Mouse (Mus musculus) gastrocnemius, adult 18-20 months (tissue): ENCODE data around the gene H2-Oa. TPM values are rescaled to one million over a fixed set of nuclear protein-coding genes. Genes with fewer than 3 reads are reported as not detected.
A peak's percentile ranks its signal among the peaks of the same experiment; 100 is the strongest.

Source experiments
- DNase-seq: peaks from one replicate; pipeline ENCODE4 v3.0.0; 2021; ENCODE audit warnings: low spot score
- long read RNA-seq, 2 experiments: library from polyadenylated mRNA; stranded (forward); transcript quantifications; one replicate each; pipeline ENCODE4 v2.0.0; 2021
- total RNA-seq, 2 experiments: library from RNA; stranded (reverse); gene quantifications; 2 replicates each; pipeline ENCODE4 v1.2.3; 2021

The H2-Oa gene
- total RNA-seq = not detected
- long read RNA-seq, experiment 1 = 0 reads
- long read RNA-seq, experiment 2 = 0 reads

DNA sequence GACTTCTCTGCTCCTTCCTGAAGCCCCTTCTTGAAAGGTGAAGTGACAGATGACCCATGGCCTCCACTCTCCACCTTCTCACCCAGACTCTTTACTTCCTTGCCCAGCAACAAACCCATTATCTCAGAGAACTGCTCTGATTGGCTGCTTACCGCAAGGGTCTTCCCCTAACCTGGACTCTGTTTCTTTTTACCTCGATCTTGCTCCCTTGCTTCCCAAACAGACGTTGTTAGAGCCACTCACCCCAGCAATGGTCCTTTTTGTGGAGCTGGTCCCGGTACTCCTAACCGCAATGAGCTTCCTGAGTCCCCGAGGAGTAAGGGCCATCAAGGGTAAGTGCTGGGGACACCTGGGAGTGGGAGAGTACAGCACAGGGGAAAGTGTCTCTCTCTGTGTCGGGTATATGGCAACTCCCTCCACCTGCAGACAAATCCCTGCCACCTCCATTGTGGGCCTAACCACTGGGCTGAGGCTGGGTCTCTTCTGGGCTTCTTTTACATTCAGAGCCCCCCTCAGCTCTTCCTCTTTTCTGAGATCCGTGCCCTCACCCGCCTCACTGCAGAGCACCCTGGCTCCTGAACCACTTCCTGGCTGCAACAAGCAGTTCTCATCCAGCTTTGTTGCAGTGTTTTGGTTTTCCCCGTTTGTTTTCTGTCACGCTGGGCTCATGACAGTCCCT lies at the start of gene H2-Oa:
TSS of gene H2-Oa (plus strand) at position 144 of the 679 bp plus-strand sequence.
- DNase-seq = no peak

DNA sequence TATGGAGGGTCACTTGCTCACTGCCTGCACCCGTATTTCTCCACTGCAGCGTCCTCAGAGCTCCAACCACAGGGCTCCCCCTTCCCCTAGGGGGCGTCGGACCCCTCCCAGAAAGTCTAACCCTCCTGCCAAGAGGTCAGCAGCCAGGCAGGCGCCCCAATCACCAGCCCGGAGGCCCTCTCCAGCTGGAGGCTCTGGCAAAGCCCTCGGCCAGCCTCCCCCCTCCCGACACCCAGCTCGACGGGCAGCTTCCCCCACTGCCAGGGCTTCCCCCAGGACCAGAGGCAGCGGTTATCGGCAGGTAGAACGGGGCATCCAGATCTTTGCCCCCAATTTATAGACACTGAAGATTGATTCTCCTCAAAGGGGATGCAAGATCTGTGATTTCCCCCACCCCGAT lies 46.2 kb upstream of the H2-Oa start:
- DNase-seq = no peak

DNA sequence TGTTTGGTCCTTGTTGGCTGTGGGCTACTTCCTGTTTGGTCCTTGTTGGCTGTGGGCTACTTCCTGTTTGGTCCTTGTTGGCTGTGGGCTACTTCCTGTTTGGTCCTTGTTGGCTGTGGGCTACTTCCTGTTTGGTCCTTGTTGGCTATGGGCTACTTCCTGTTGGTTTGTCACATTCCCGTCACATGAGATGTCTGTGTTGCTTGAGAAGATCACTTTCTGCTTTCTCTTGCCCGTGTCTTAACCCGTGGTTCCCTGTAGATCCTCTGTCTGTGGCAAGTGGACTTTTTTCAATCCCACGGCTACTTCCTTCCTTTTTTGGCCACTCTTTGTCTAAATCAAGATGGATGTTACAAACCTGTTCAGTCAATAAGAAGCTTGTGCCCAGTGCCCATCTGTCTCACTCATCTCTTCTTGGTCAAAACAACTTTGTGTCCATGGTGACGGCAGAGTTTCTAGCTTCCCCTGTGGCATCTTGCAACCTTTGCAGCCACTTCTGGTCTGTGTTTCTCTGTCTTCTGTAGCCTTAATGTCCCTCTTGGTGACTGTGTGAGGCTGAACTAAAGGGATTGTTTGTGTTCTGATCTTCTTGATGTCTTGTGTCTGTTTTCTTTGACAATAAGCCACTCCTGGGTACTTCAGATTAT lies 44.6 kb upstream of the H2-Oa start:
- no peak for DNase-seq

- no peak for DNase-seq
These were observed 34.9 kb upstream of the H2-Oa start for GRCm38 (mm10) chr17:34057224-34057623.

GRCm38 (mm10) chr17:34068864-34069263 lies 23.3 kb upstream of the H2-Oa start:
- no peak for DNase-seq

DNA sequence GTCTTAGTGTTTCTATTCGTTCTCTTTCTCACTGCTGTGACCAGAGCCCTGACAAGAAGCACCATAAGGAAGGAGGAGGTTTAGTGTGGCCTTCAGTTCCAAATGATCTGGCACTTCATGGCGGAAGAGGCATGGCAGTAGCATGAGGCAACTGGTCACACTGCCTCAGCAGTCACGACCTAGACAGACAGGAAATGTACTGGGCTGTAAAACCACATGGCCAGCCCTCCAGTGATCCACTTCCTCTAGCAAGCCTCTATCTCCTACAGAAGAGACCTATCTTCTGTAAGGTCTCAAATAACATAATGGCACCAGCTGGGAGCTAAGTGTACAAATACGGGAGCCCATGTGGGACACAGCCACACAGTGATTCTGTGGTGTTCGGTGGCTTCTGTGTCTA lies 20.0 kb upstream of the H2-Oa start:
- no peak for DNase-seq

DNA sequence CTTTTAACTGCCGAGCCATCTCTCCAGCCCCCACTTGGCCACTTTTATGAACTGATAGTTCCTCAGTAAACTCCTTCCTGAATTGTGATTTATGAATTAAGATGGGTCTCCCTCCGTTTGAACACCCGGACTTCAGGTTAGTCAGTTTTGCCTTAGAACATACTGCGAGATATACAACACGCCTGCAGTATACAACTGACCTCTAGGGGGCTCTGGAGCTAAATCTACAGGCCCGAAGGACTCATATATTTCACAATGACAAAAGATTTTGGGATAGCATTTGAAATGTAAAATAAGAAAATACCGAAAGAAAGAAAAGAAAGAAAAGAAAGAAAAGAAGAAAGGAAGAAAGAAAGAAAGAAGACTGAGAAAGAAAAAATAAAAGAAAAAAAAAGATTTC lies 16.9 kb upstream of the H2-Oa start:
- DNase-seq = peak; percentile 70

DNA sequence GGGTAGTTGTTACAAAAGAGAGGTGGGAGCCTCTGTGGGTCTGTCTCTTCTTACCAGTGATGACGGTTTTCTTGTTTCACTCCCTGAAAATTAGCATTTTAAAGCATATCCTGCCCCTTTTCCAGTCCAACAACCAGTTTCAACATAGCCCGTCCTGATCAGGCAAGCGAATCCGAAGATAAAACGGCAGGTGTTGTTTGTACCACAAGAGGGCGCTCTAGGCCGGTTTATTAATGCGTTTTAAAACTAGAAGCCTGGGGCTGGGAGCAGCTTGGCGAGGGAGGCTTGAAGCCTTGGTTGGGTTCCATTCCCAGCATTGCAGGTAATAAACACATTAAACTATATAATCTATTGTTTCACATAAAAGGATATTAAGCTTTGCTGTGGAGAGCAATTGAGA lies 14.6 kb upstream of the H2-Oa start:
- DNase-seq = peak; percentile 70

DNA sequence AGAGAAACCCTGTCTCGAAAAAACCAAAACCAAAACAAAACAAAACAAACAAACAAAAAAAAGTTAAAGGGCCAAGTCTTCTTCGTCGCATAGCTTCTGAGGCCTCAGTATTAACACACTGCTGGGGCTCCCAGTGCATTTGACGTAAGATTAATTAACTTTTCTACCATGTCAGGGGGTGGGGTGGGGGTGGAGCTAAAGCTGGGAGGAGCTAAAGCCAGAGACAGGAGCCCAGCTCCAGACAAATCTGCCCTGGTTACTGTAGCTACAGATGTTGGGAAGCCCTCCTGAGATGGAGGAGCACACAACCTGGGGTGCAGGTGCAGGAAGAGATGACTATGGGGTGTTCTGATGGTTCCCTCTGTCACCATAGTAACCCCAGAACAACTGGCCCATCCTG lies 14.0 kb upstream of the H2-Oa start:
- no peak for DNase-seq

DNA sequence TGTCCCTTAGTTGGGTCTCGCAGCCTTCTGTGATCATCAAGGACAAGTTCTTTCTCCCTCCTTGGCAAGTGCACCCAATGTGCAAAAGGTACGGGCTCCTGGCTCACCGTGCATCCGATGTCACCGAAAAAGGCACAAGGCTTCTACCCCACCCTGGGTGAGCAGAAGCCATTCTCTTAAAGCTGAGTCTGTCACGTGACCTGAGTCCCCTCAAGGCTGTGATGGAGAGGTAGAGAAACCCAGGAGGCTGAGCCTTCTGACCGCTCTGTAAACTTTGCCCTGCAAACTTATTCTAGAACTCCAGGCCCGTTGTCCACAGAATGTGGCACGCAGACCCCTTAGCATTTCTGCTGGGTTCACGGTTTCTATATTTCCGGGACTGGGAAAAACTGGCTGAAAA lies 13.1 kb upstream of the H2-Oa start:
- DNase-seq = no peak

DNA sequence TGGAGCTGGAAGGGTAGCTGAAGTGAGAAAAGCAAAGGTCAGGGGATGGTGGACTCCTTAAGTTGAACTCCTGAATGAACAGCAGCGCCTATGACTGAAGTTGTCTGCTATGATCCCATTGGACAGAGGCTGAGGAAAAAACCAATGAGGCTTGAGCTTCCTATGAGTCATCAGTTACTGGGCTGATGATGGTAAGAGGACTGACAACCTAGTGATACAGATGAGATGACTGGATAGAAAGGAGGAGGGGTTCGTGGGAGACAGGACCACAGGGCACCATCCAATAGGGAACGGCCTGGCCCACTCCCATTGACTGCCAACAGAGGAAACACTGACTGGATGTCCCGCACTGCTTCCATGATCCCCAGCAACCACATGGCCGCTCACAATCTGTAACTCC lies 12.5 kb upstream of the H2-Oa start:
- DNase-seq = peak; percentile 45

GRCm38 (mm10) chr17:34083104-34083503 lies 9.0 kb upstream of the H2-Oa start:
- DNase-seq = no peak

- DNase-seq = no peak
These were observed 4.8 kb upstream of the H2-Oa start for GRCm38 (mm10) chr17:34087386-34087785.

- no peak for DNase-seq
These were observed 4.0 kb upstream of the H2-Oa start for GRCm38 (mm10) chr17:34088124-34088523.

- DNase-seq = no peak
These were observed 1.2 kb upstream of the H2-Oa start for GRCm38 (mm10) chr17:34090923-34091322.

GRCm38 (mm10) chr17:34093199-34093874 lies 1.2 kb downstream of the H2-Oa start:
- DNase-seq = no peak

GRCm38 (mm10) chr17:34094283-34095035 lies 2.3 kb downstream of the H2-Oa start:
- DNase-seq = no peak

DNA sequence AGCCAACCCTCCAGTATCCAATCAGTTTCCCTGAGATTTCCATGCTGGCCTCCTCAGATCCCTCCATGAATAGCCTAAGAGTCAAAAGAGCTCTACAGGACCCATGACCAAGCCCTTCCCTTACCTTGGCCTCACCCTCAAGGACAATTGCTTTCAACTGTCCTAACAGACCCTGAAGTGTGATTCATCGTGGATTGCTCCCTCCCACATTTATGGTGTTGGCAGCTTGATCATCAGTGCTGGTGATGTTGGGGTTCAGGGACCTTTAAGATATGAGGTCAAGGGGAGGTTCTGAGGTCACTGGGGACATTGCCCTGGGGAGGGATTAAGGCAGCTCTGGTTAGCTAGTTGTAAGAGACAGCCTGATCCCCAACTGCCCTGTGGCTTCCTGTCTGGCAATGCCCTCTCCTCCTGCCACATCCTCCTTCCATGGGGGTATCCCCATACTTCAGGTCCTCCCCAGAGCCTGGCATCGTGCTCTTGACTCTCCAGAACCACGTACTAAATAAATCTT lies 4.4 kb downstream of the H2-Oa start:
- DNase-seq = no peak

GRCm38 (mm10) chr17:34097272-34097671 lies 5.1 kb downstream of the H2-Oa start:
- no peak for DNase-seq

DNA sequence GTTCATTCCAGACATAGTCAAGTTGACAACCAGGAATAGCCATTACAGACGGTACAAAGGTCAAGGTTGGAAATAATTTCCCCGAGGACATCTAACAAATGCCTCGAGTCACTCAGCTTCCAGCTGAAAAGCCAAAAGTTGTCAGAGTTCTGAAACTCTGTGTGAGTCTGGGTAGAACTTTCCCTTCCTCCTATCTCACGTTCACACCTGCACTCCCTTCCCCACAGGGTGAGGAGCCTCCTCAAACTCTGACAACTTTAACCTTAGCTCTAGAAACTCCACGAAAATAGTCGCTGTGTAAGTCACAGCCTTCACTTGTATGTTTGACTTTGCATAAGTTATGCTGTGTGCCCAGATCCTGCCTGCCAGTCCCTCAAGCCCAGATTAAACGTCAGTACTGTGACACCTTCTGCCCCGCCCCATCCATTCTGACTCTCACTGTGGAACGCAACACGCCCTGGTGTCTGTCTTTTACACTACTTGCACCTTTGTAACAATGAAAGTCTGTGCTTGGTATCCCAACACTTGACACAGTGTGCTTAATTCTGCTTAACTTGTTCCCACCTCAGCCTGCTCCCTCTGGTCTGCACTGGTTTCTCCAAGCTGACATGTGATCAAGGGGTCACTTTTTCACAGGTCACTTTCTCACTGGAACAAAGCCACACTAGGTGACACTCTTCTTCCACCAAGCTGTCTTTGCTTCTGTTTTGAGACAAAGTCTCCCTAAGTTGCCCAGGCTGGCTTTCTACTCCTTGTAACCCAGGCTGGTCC lies 6.8 kb downstream of the H2-Oa start:
- no peak for DNase-seq

GRCm38 (mm10) chr17:34099531-34099930 lies 7.4 kb downstream of the H2-Oa start:
- DNase-seq = no peak
